Mouse (Mus musculus): ENCODE measurements at regions not wholly inside any gene's neighbourhood (a gene's known extent, or its start where the extent isn't known, plus 50 kb on each side); places are given as distances from the start of the nearest gene placed in this dataset.
"Not testable (repeated sequence)": the region's sequence is repeated elsewhere in the genome, so short reads cannot be mapped to it uniquely, and the experiment has no call there.

DNA sequence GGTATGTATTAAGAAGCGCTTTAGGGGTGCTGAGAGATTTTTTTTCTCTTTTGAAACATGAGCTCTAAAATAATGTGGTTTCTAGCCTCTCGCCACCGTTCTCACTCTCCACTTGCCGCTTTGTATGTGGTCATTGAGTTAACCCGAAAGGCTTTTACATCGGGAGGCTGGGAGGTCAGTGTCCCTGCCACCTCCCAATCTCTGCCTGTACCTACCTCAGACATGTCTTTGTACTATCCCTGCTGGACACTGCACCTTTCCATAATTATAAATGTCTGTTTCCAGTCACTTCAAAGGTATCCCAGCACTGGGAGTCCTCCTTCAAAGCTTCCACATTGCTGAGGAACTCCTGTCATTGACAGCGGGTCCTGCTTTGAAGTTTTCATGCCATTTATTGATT is 347.6 kb upstream of the Tbc1d2b start:
- ATAC-seq: no peak

DNA sequence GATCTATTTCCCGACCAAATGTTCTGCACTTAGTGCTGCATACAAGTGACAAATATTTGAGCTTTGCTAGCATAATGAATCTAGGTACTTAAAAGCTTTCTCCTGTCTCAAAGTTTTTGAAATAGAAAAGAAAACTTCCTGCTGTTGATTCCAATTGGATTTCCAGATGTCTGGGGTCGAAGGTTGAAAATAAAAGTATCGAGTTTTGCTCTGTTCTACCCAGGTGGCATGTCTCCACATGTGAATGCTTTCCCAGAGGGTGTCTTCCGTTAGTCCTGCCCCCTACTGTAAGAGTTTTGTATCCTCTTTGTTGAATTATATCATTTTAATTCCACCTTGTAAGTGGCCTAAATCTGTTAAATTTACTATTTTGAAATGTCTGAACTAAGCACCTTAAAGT is 327.3 kb upstream of the Tbc1d2b start:
- ATAC-seq: no peak

DNA sequence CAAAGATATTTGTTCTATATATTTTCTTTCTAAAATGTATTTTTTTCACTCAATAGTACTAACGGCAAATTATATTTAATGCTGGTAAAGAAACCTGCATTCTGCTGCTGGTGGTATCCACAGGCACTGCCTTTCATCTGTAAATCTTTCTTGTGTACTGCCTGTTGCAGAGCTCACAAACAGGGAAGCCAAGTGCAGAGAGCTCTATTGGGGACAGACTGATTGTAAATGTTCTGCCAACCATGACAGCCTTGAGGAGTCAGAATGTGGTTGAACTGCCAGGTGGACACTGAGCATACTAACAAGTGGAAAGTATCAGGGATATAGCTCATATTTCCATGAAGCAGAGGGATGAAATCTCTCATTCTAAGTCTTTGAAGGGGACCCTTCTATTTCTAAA is 286.1 kb upstream of the Tbc1d2b start:
- ATAC-seq: no peak

DNA sequence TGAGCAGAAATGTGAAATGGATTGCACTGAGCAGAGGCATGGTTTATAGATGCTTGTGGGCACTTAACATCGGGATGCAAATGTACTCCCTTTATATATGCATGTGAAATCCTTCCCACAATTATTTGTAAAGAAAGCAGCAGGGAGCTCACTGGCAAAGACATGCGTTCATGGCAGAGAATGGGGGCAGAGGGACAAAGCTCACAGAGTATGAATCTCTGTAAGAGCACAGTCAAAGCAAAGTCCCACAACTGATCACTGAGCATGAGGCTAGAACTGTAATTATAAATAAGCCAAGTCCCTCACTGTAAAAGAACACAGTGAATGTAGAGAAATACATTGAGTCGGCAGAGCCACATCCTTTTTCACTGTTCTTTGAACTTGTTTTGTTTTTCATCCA is 285.6 kb upstream of the Tbc1d2b start:
- no peak for ATAC-seq

DNA sequence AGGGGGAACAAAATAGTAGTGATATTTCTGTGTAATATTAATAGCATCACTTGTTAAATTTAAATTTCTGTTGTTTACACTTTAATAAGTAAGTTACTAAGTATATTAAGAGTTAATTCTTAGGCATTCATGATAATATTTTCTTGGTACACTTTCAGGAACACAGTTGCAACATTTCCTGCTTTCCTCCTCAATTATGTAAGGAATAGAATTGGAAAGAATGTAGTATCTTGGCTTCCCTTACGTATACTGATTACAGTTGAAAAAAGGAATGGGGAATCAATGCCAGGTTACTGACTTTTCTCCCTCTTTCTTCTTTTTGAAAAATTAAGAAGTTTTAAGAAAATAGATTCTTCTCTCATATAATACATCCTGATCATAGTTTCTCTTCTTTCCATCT is 277.3 kb upstream of the Tbc1d2b start:
- ATAC-seq: no peak

DNA sequence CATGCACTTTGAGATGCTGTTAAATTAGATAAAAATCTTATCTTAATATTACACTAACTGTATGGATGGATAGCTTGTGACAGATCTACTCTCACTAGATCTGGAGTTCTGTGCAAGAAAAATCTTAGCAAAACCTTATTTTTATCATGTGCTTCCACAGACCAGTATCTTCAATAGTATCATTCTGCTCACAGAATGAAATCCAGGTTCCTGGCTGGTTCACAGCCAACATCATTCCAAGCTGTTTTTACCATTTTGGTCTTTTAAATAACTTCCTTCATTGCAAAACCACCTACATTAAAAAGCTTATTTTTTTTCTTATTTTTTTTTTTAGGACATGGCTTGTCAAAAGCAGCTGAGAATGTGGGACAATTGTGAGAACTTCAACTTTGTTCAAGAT is 276.1 kb upstream of the Tbc1d2b start:
- no peak for ATAC-seq

DNA sequence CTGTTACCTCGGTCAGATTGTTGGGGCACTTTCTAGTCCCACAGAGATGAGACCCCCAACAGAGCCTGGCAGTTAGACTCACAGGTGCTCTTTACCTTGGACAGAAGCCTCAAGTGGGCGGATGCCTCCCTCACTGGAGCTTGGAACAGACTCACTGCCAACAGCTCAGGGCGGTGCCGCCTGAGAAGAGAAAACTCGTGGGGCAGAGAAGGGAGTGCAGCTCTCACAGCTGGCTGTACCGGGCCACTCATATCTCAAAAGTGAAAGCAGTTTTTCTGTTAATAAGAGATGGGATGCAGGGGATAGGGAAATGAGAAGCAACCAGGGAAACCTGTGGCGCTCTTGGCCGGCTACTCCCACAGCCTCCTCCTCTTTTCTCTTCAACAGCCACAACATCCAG is 267.1 kb upstream of the Tbc1d2b start:
- not testable (repeated sequence) for ATAC-seq

DNA sequence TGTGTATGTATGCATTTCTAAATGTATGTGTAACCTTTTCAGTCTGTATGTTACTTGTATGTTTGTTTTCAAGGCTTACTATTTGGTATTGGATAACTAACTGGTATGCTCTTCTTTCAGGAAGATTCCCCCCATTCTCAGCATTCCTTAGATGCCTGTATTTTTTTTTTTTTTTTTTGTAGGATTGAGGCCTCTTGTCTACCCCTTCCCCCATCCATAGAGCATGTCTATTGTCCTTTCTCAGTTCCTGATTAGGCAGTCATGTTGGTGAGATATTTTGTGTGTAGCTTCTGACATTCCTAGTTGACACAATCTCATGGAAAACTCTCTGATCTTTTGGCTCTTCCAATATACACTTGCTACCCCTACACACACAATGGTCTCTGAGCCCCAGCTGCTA is 262.8 kb upstream of the Tbc1d2b start:
- ATAC-seq: no peak

DNA sequence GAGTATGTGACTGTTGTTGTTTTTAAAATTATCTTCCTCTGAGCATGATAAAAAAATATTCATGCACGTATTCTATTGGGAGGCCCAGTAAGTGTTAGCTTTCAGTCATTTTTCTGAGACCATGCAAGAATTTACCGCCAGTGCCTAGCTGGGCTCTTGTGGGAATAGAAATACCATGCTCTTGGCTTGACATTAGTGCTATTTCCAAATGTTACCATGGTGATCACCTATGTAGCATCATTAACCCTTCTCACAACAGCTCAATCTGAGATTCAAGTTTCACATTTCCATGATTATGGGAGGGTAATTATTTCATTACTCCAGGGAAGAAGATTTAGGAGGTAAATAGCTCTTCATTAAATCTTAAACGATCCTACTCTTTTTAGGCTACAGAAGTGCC is 250.6 kb upstream of the Tbc1d2b start:
- no peak for ATAC-seq

DNA sequence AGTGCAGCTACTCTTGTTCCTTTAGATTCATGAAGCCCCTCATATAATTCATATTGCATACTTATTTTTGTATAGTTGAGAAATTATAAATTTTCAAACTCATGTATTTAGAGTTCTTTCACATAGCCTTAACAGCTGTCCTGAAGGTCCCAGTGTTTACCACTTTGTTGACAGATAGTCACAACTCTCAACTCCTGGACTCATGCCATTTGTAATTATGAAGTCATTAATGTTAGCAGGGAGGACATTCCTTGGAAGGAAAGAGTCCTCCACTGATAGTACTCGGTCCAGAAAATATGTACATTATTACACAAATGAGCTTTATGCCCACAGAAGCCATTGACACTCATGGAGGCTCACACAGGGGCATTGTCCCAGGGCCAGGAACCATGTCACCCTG is 224.3 kb upstream of the Tbc1d2b start:
- ATAC-seq: no peak

DNA sequence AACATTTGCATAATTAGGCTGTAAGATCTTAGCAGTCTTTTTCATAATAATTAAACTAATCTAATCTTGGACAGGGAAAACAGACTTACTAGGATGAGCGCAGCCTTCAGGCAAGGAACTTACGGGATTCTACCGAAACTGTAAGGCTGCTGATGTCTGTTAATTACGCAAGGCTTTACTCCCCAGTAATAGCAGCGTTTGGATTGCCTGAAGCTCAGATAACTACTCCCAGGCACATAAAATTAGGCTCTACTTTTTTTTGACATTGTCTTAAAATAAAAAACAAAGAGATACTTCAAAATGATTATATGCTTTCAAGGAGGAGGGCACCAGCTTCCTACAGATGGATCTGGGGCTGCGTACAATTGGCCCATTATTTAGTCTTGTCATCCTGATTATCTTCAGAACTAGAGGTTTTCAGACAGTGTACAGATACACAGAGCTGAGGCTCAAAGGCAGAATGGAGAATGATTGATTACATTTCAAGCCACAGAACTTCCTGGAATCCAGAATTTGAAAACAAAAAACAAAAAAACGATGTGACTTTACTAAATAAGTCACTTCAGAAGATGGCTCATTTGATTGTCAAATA is 220.1 kb upstream of the Tbc1d2b start:
- no peak for ATAC-seq

DNA sequence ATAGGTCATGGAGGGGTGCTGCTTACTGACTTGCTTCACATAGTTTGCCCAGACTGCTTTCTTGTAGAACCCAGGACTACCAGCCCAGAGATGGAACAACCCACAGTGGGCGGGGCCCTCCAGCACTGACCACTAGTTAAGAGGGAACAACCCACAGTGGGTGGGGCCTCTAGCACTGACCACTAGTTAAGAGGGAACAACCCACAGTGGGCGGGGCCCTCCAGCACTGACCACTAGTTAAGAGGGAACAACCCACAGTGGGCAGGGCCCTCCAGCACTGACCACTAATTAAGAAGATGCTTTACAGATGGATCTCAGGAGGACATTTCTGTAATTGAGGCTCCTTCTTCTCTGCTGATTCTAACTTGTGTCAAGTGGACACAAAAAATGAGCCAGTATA is 180.0 kb upstream of the Tbc1d2b start:
- no peak for ATAC-seq

DNA sequence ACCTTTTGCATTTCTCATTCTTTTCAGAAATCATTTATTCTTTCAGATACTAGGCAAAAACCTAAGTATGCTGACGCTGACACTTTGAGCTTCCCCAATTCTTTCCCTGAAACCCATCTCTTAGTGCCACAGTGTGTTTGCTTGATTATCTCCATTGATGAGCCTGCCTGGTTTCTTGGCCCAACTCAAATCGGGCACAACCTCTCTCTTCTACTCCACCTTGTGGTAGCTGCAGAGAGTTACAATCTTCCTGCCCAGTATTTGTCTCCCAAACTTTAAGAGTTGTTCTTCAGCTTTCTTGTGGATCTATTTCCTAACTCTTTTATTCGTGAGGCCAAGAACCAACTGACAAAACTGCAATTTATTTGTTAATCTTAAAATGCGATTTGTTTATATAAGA is 176.4 kb upstream of the Tbc1d2b start:
- no peak for ATAC-seq

DNA sequence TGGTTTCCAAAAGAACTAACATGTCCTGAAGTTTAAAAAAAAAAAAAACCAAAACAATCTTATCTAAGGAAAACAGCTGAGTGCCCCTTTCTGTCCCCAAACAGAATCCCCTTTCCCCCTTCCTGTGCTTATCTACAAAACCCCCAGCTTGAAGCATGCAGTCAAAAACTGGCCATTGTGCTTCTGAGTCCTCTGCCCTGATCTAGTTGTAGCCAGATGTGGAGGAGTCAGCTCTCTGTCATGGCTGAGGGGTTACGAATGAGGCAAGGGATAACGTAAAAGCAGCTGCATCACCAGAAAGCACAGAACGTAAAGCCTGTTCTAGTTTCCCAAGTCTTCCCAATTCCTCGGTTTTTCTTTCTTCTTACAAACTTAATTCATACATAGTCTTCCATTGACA is 164.3 kb upstream of the Tbc1d2b start:
- ATAC-seq: no peak

DNA sequence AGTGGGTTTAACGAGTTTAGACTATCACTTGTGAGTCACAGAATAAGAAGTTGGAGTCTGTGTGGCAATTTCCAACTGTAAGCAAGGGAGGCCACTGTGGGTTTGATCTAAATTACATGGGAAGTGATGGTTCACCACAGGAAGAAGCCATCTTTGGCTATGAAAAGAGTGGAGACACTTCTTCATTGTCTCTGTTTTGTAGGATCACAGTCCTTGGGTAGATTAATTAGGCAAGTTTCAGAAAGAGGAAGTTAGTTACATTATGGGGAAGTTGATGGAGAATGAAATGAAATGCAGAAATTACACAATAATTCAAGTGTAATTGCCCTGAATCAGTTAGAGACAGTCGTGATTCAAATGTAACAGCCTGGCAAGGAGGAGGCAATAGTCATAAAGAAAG is 160.3 kb upstream of the Tbc1d2b start:
- ATAC-seq: no peak

DNA sequence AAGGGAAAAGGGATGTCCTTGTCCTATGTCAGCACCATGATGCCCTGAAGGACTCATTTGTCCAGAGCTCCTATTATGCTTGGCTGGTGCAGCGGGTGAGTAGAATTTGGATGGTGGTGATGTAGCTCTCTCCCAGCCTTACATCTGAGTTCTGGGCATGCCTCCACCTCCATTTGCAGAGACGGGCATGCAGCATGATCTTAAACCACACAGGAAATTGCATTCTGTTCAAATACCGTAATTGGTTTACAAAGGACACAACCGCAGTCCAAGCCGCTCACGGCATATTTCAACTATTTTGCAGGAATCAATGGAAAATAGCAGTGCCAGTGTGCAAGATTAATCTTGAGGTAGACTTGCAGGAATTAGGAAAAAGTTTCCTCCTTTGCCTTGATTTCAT is 151.1 kb upstream of the Tbc1d2b start:
- no peak for ATAC-seq

DNA sequence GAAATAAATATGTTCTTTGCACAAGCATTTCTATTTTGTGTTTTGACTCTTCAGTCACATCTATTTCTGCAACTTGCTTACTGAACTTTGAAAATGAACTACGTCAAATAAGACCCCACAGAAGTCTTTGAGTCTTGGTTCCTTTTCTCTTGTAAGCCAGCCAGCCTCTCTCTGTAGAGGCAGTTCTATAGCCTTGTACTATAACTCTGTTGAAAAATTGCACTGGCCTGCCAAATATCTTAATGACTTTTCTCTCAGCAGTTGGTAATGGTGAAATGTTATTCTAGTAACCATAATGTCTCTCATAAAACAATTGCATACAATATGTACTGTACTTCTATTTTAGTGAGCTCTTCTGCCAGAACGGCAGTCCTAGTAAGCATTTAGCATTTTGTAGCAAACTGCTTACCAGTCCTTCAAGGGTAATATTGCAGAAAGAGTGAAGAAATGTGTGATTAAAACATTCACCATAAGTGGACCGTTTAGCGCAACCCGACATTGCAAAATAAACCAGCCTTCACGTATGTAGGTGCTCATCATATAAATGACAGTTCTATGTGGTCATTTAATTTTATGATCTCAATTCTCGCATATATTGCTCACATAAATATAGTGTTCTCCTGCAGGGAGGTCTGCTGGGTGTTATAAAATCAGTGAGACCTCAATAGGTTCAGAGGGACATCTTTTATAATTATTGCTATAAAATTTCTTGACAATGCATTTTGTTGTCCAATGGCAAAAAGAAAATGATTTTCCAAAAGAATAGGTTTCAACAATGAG is 149.3 kb upstream of the Tbc1d2b start:
- no peak for ATAC-seq

DNA sequence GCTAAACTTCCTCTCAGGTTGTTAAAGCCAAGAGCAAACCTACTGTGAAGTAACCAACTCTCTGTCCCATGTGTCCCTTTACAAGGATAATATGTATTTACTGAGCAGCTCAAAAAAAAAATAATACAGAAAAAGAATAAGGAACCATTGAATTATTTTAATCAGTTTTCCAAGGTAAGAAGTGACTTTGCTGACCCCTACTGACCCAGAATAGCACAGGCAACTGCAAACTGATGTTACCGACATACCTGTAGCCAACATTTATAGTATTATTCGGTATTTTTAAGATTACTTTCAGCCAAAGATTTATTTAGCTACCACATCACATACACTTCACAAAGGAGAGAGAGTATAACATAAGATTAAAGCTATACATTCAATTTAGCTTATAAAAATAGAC is 138.2 kb upstream of the Tbc1d2b start:
- peak; percentile 40 for ATAC-seq

DNA sequence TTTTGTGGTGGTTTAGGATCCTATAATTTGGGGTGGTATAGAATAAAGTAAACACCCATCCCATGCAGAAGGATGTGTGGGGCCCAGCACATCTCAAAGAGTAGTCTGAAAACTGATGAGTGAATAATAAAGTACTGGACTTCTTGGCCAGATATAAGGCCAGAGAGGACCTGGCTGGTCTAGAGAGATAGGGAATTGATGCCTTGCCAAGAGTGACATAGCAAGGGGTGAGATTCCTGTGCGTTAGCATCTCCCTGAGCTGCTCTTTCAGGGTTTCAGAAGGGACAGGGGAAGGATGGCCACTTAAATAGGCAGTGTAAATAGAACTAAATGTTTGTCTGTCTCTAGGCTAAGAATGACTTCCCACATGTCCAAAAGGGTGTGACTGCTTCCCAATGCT is 137.0 kb upstream of the Tbc1d2b start:
- no peak for ATAC-seq

DNA sequence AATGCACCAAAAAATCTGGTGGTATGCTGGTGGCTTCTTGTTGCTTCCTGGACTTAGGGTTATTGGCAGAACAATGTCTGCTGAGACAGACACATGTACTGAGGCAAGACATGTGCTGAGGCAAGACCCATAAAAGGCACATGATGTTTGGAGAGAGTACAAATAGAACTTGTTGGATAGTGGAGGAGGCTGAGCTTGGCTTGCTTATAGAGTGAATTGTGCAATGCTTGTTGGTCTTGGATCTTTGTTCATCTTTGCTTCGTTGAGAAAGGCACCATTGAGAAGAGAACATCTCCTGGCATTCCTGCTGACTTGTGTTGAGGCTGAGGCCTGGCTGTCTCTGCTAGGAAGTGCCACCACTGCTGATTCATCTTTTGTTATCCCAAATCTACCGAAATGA is 117.8 kb upstream of the Tbc1d2b start:
- ATAC-seq: no peak

DNA sequence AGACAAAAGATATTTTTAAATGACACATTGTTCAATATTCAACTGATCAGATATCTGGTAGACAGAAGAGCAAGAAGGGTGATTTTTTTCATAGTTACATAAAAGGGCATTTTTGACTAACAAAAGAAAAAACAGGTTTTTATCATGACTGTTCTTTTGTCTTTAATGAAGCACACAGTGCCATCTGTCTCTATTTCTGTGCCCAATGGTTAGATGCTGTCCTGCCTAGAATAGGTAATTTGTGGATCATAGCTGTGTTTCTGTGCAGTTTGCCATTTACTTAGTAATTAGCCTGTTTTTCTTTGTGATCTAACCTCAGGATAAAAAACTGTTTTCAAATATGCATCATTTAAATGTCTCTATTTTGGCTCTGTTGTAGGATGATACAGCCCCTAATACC is 114.4 kb upstream of the Tbc1d2b start:
- ATAC-seq: no peak

DNA sequence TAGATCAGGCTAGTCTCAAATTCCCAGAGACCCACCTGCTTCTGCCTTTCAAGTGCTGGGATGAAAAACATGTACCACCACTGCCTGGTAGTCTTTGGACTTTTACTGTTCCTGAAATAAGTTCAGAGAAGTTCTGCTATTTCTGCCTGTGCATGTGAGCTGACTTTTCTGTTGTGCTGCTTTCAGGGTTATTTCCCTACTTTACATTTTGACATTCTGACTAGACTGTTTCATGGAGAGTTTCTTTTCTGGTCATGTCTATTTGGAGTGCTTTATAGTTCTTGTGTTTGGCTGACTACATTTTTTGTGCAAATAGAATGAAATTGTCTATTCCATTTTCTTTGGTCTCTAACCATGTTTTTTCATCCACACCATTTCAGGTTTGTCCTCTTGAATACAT is 109.5 kb upstream of the Tbc1d2b start:
- ATAC-seq: no peak

DNA sequence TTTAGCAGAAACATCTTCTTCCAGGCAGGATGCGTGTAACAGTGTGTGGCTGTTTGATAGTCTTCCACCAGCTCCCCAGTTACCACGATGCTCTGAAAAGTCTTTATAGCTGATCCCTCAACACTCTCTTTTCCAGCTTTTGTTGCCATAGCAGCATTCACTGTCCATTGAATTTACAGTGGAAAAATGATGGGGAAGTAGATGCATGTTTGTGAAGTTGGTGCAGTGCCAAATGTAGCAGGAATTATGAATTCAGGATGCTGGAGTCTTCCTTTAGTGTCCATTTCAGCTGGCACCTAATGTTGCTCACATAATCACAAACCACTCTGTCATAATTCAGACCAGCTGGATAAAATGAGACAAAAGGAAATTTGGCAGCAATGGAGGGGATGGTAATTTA is 99.0 kb upstream of the Tbc1d2b start:
- ATAC-seq: no peak

DNA sequence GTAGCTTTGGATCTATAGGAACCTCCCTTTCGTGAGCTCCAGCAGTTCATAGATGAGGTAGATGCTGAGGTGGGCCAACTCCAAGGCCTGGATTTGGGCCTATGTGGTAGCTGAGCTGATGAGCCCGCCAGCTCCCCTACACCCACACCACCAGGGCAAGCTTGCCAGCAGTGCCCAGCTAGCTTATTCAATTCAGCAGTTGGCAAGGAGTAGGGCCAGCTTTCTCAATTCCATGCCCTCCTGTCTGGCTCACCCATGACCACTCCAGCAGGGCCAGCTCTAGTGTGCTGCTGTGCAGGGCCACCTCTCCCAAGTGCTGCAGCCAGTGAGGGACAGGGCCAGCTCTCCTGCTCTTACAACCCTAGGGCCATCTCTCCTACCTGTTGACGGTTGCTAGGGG is 97.1 kb upstream of the Tbc1d2b start:
- no peak for ATAC-seq

DNA sequence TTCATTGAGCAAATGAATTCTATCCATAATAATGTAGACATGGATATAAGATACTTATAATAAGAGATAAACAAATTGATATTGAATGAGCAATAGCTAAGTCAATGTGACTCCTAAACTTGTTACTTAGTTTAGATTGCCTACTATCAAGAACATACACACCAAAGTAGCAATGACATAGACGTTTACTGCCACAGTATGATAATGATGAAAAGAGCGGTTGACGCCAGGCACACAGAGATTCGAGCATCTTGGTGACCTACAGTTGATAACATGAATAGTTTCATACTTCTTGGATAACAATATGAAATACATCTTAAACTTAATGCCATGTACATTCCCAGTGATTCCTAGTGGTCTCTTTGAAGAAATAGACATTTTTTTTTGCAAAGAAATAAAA is 55.9 kb upstream of the Tbc1d2b start:
- ATAC-seq: no peak
